18 mouse cellular contexts compared by ENCODE assay signal in genomic region chr11:6282940-6283339, GRCm38 (mm10). TPM values are rescaled to one million over a fixed set of nuclear protein-coding genes. Genes with fewer than 3 reads are reported as not detected.
DNase-seq lines count a peak whose midpoint lies in the region; ATAC-seq lines count a peak whose summit lies in the region.
"Had no signal": no experiment of that assay in that cellular context is flagged by ENCODE, and none has a peak within 500 bp of the region (broad histone marks: within the 10 kb centered on the region; RNA-seq: fewer than 3 reads in every experiment).

No protein-coding gene starts in this region.

- no peak for ATAC-seq in megakaryocyte-erythroid progenitor cell, adult 5-6 weeks (replicated peaks; ENCODE audit: low FRiP score, low TSS enrichment, poor library complexity, severe bottlenecking)
- ATAC-seq: forebrain, embryonic 13.5 days; intestine, embryonic 15.5 days had no signal

- intact Hi-C loops in heart, postnatal 25 days (cut with DNase I), result no loop called here
- intact Hi-C loops in left cerebral cortex, postnatal 36 days (cut with DNase I), result no loop called here

- DNase-seq in heart, adult 11 months, result peak; percentile 97
- no peak for DNase-seq in heart, postnatal 25 days (ENCODE audit: low spot score)
- DNase-seq in MN1 (ENCODE audit: low spot score) (peak; percentile 49), adipocyte (ENCODE audit: low spot score) (no peak)
- peak; percentile 65 for DNase-seq in gastrocnemius, postnatal 25 days
- peak; percentile 70 for DNase-seq in heart, postnatal 4 days
- no peak for DNase-seq in left cerebral cortex, postnatal 36 days (ENCODE audit: low spot score in 2 of 2)
- DNase-seq: adrenal gland, adult 2 months; cerebellum, adult 9-11 months; kidney, postnatal 4 days; layer of hippocampus, adult 9-11 months; lung, embryonic 14.5 days; retina, postnatal 1 day; thymus, postnatal 25 days had no signal

RNA-seq across cellular contexts. Expression of gene Tmed4, which starts 8.3 kb away (rescaled TPM):
- total RNA-seq in heart, postnatal 25 days (2021), result 10 to 100 TPM; 76.6 to 89.2 TPM
- total RNA-seq in gastrocnemius, postnatal 25 days (2021), result 10 to 100 TPM; 54.1 to 57.4 TPM
- 10 to 100 TPM; 62.9 to 68.5 TPM for total RNA-seq in heart, postnatal 4 days (2021)
- total RNA-seq in left cerebral cortex, postnatal 36 days (2021), result 10 to 100 TPM; 86.8 to 99.1 TPM
- 18.9 and 35.5 TPM in 2 replicates for total RNA-seq in megakaryocyte-erythroid progenitor cell, adult 5-6 weeks (2014; fragmentation: Nextera tagmentation)
- total RNA-seq in megakaryocyte-erythroid progenitor cell, adult 5-6 weeks (2017), result 18.8 and 25.3 TPM in 2 replicates

RNA-seq across cellular contexts. Expression of gene Ogdh, which starts 8.5 kb away (rescaled TPM):
- total RNA-seq in heart, postnatal 25 days (2021), result 1,000 to 10,000 TPM; 1,619 to 1,687 TPM
- total RNA-seq in gastrocnemius, postnatal 25 days (2021), result 100 to 1,000 TPM; 664 to 688 TPM
- 100 to 1,000 TPM; 874 to 885 TPM for total RNA-seq in heart, postnatal 4 days (2021)
- 100 to 1,000 TPM; 245 to 252 TPM for total RNA-seq in left cerebral cortex, postnatal 36 days (2021)
- total RNA-seq in megakaryocyte-erythroid progenitor cell, adult 5-6 weeks (2014; fragmentation: Nextera tagmentation), result 125 and 127 TPM in 2 replicates
- 70.9 and 91.2 TPM in 2 replicates for total RNA-seq in megakaryocyte-erythroid progenitor cell, adult 5-6 weeks (2017)

RNA-seq across cellular contexts. Expression of gene Ddx56, which starts 15.4 kb away (rescaled TPM):
- 10 to 100 TPM; 22.5 to 23.8 TPM for total RNA-seq in heart, postnatal 25 days (2021)
- total RNA-seq in gastrocnemius, postnatal 25 days (2021), result 10 to 100 TPM; 27.1 to 35.2 TPM
- total RNA-seq in heart, postnatal 4 days (2021), result 10 to 100 TPM; 37.5 to 38.2 TPM
- 10 to 100 TPM; 45.8 to 46.5 TPM for total RNA-seq in left cerebral cortex, postnatal 36 days (2021)
- total RNA-seq in megakaryocyte-erythroid progenitor cell, adult 5-6 weeks (2014; fragmentation: Nextera tagmentation), result 59.5 and 69.2 TPM in 2 replicates
- 53.9 and 63.2 TPM in 2 replicates for total RNA-seq in megakaryocyte-erythroid progenitor cell, adult 5-6 weeks (2017)

RNA-seq across cellular contexts. Expression of gene Npc1l1, which starts 53.0 kb away (rescaled TPM):
- total RNA-seq in heart, postnatal 25 days (2021), result not detected
- under 1 TPM; 0.19 to 0.33 TPM for total RNA-seq in gastrocnemius, postnatal 25 days (2021)
- total RNA-seq in heart, postnatal 4 days (2021), result under 1 TPM in 1 of 2 experiments, not detected in 1; 0.07 TPM
- 1 to 10 TPM in 1 of 2 experiments, under 1 TPM in 1; 0.72 to 1.2 TPM for total RNA-seq in left cerebral cortex, postnatal 36 days (2021)
- total RNA-seq in megakaryocyte-erythroid progenitor cell, adult 5-6 weeks (2014; fragmentation: Nextera tagmentation), result 0.22 TPM in 1 of 2 replicates, not detected in the other
- not detected in 2 replicates for total RNA-seq in megakaryocyte-erythroid progenitor cell, adult 5-6 weeks (2017)
- total RNA-seq: adrenal gland, adult 2 months; MEL had no signal

Comparison
In these comparisons a context has a peak if more than half of its experiments do, and no peak if none do; other contexts are left out.
1. DNase-seq: peak in heart, adult 11 months (single experiment), MN1 (single experiment), gastrocnemius, postnatal 25 days (single experiment) and heart, postnatal 4 days (single experiment); none in heart, postnatal 25 days (single experiment), left cerebral cortex, postnatal 36 days (0 of 2) and adipocyte (single experiment).